Mouse (Mus musculus): ENCODE measurements around the gene Speer4f1.

Speer4f1 gene

GRCm38 (mm10) chr5:17475798-17476197, at the start of gene Speer4f1:
Speer4f1 (plus strand) TSS chr5:17476098.
- in situ Hi-C loops (cut with MboI, MseI) = loop anchor here (5.0 kb wide), 1 partner anchor 98 kb away; no protein-coding TSS in a partner anchor

- in situ Hi-C loops (cut with MboI, MseI) = no loop called here
These were observed 49.0 kb upstream of the Speer4f1 start for GRCm38 (mm10) chr5:17426930-17427329.

- in situ Hi-C loops (cut with MboI, MseI) = no loop called here
These were observed 41.2 kb upstream of the Speer4f1 start for GRCm38 (mm10) chr5:17434721-17435120.

GRCm38 (mm10) chr5:17436209-17436608, 39.7 kb upstream of the Speer4f1 start:
- in situ Hi-C loops (cut with MboI, MseI) = no loop called here

GRCm38 (mm10) chr5:17439487-17440102, 36.3 kb upstream of the Speer4f1 start:
- in situ Hi-C loops (cut with MboI, MseI) = no loop called here

GRCm38 (mm10) chr5:17454059-17454458, 21.8 kb upstream of the Speer4f1 start:
- in situ Hi-C loops (cut with MboI, MseI) = no loop called here

- in situ Hi-C loops (cut with MboI, MseI) = no loop called here
These were observed 20.8 kb upstream of the Speer4f1 start for GRCm38 (mm10) chr5:17454952-17455586.

- in situ Hi-C loops (cut with MboI, MseI) = no loop called here
These were observed 19.2 kb upstream of the Speer4f1 start for GRCm38 (mm10) chr5:17456671-17457070.

GRCm38 (mm10) chr5:17468120-17468519, 7.8 kb upstream of the Speer4f1 start:
- in situ Hi-C loops (cut with MboI, MseI) = loop anchor here (5.0 kb wide), 1 partner anchor 1986 kb away; no protein-coding TSS in a partner anchor

- in situ Hi-C loops (cut with MboI, MseI) = loop anchor here (5.0 kb wide), 1 partner anchor 99 kb away; no protein-coding TSS in a partner anchor
These were observed 578 bp downstream of the Speer4f1 start for GRCm38 (mm10) chr5:17476476-17476875.

GRCm38 (mm10) chr5:17489894-17490293, 14.0 kb downstream of the Speer4f1 start:
- in situ Hi-C loops (cut with MboI, MseI) = no loop called here

GRCm38 (mm10) chr5:17495616-17496015, 19.7 kb downstream of the Speer4f1 start:
- in situ Hi-C loops (cut with MboI, MseI) = no loop called here

- in situ Hi-C loops (cut with MboI, MseI) = no loop called here
These were observed 20.8 kb downstream of the Speer4f1 start for GRCm38 (mm10) chr5:17496650-17497049.

GRCm38 (mm10) chr5:17499873-17500329, 24.0 kb downstream of the Speer4f1 start:
- in situ Hi-C loops (cut with MboI, MseI) = no loop called here

GRCm38 (mm10) chr5:17500866-17501265, 25.0 kb downstream of the Speer4f1 start:
- in situ Hi-C loops (cut with MboI, MseI) = no loop called here

GRCm38 (mm10) chr5:17505540-17505939, 29.6 kb downstream of the Speer4f1 start:
- in situ Hi-C loops (cut with MboI, MseI) = no loop called here

GRCm38 (mm10) chr5:17508038-17508437, 32.1 kb downstream of the Speer4f1 start:
- in situ Hi-C loops (cut with MboI, MseI) = no loop called here
